Mouse (Mus musculus) erythroid progenitor cell, adult 5-6 weeks (primary cell): Measurements from ENCODE around the gene Ctnnd2. TPM values are rescaled to one million over a fixed set of nuclear protein-coding genes. Genes with fewer than 3 reads are reported as not detected.

Experiments used
- ATAC-seq: replicated peaks from 2 replicates; pipeline ENCODE4 v1.8.0; 2016; ENCODE audit warnings: moderate number of reproducible peaks, mild to moderate bottlenecking, moderate TSS enrichment, inconsistent platforms; ENCODE audit not compliant: poor library complexity, low FRiP score, severe bottlenecking
- total RNA-seq, 2 experiments: library from RNA; stranded (forward) in 1 of 2; stranded (reverse) in 1 of 2; fragments of 150-400 nt in 1 of 2; fragments of 186-747, 209-891 nt in 1 of 2; gene quantifications; 2 replicates each; pipeline versions ENCODE4 v1.2.3 to v1.2.4; 2015 to 2017; ENCODE audit warnings: low replicate concordance in 2 of 2

Gene Ctnnd2
- total RNA-seq, 2 experiments from 2014 or later, result not detected

DNA sequence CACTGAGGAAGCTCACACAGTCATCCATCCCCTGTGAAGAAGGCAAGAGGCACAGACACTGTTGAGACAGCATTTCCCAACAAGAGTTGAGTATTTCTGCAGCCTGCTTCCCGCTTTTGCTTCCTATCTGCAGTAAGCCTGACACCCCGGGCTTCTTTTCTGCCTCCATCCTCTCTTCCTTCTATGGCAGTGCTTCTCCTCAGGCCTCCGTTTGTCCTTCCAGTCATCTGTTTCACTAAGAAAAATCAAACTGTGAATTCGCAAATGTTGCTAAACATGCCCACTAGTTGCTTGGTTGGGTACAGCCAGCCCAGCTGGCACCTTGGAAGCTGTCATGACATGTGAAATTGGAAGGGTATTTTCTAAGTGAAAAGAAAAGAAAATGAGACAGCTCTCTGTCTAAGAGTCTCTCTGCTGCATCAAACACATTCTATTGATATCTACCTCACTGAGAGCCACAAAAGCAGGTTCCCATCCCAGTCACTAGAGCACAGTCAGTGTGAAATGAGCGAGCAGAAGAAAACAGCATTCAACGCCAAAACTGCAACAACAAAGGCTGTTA, 201.3 kb downstream of the Ctnnd2 start:
- no peak for ATAC-seq

GRCm38 (mm10) chr15:30374907-30375306, 202.5 kb downstream of the Ctnnd2 start:
- ATAC-seq, result no peak

GRCm38 (mm10) chr15:30383075-30383842, 210.9 kb downstream of the Ctnnd2 start:
- ATAC-seq, result no peak

- no peak for ATAC-seq
These were observed 212.0 kb downstream of the Ctnnd2 start for GRCm38 (mm10) chr15:30384386-30384785.

GRCm38 (mm10) chr15:30386489-30386888, 214.1 kb downstream of the Ctnnd2 start:
- no peak for ATAC-seq

DNA sequence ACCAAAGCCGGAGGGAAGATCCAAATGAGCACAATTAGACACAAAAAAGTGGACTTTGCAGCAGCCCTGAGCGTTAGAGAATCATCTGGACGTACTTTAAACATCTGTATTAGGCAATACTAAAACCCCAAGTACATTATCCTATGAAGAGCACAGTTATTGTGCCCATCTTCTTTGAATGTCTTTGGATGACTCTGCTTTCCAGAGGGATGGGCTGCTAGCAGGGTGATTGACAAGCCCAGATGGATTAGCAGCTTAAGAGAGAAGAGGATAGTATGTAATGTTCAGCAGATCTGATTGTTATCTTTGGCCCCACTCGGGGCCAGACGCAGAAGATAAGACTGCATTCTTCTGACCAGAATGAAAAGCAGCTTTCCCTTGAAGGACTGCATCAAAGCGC, 214.9 kb downstream of the Ctnnd2 start:
- no peak for ATAC-seq

GRCm38 (mm10) chr15:30401111-30401510, 228.7 kb downstream of the Ctnnd2 start:
- no peak for ATAC-seq

GRCm38 (mm10) chr15:30406254-30406653, 233.9 kb downstream of the Ctnnd2 start:
- ATAC-seq, result no peak

- ATAC-seq, result no peak
These were observed 250.8 kb downstream of the Ctnnd2 start for GRCm38 (mm10) chr15:30423146-30423545.

DNA sequence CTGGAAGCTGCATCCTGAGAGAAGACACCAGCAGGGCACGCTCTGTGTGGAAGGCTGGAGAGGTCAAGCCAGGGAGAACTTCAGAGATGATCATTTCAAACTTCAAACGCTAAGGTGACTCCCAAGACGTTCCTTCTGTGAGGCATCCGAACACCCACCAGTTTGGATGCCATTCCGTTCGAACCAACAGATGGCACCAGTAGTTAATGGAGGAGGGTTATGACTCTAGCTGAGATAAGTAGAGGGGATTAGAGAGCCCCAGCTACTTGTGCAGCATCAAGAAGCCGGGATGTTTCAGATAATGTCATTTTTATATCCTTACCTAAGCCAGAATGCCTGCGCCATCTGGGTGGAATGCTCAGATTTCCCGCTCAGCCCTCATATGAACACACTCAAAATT, 251.9 kb downstream of the Ctnnd2 start:
- no peak for ATAC-seq

- no peak for ATAC-seq
These were observed 254.9 kb downstream of the Ctnnd2 start for GRCm38 (mm10) chr15:30427342-30427741.

DNA sequence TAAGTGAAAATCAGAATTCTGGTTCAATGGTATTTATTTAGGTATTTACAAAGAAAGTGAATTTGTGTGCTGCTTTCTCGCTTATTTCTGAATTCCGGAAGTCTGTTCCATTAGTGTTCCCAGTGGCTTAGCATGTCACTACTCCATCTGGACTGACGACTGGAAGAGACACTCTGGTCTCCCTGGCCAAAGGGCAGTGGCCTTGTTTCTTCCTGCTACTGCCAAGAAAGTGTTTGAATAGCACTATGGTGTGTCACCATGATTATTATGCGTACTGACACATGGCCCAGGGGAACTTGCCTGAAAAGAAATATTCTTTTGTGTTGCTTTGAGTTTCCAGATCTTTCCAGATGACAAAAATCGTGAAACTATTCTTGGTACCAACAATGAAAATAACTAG, 266.7 kb downstream of the Ctnnd2 start:
- no peak for ATAC-seq

- ATAC-seq, result no peak
These were observed 278.4 kb downstream of the Ctnnd2 start for GRCm38 (mm10) chr15:30450765-30451164.

DNA sequence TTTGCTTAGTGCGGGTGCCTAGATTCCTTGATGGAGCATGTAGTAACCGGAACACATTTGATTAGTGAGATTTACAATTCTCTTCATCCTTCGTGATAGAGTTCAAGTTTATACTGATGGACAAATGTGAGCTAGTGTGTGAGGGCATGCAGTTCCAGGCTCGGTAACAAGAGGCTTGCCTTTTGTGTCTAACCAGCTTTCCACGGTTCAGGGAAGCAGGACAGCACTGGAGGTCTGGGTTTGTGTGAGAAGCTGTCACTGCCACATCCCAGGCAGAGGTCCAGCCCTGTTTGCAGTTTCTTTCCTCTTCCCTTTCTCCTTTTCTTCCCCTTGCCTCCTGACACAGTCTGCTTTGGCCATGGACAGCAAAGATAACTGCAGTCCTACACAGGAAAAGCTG, 279.5 kb downstream of the Ctnnd2 start:
- no peak for ATAC-seq

- no peak for ATAC-seq
These were observed 285.3 kb downstream of the Ctnnd2 start for GRCm38 (mm10) chr15:30457541-30458250.

- ATAC-seq, result no peak
These were observed 286.3 kb downstream of the Ctnnd2 start for GRCm38 (mm10) chr15:30458671-30459070.

DNA sequence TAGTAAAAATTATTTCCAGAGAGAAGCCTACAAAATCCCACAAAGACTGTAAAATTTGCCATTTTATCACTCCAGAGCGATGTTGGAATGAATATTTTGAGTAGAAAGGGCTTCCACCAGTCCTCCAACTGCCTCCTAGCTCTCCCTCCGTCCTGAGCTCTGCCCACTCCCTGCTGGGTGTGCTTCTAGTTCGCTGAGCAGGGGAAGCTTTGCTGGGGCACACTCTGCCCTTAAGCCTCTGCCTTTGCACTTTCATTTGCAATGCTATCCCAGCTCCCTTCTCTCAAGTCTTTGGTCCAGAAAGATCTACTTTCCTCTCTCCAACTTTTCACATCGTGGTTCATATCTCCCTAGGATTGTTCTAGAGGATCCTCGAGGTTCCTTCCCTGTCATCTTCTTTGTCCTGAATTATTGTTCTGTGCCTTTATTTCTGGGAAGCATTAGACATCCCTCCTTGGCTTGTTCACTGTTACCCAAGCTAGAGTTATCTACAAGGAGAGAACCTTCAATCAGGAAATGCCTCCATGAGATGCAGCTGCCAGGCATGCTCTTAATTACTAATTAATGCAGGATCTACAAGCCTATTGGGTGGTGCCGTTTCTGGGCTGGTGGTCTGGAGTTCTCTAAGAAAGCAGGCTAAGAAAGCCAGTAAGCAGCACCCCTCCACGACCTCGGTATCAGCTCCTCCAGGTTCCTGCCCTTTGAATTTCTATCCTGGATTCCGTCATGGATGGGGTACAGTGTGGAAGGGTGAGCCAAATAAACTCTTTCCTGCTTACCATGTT, 288.1 kb downstream of the Ctnnd2 start:
- no peak for ATAC-seq

DNA sequence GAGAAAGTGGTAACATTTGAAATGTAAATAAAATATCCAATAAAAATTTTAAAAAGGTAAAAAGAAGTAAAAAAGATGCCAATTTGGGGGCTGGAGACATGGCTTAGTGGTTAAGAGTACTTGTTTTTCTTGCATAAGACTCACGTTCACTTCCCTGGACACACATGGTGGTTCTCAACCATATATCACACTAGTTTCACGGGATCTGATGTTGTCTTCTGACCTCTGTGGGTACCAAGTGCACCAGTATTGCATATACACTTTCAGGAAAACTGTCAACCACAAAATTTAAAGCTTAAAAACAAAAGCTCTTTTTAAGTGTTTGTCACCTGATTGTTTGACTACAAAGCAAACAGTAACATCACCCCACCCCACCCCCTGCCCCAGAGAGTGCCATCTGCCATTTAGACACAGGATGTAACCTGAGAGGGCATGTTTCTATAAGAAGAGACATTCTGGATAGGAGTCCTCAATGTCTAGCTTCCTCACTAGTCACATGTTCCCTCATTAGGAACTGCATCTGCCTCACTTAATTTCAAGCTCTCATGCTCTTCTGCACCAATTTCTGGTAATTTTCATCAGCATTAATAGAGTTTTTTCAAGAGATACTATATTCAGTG, 290.5 kb downstream of the Ctnnd2 start:
- ATAC-seq, result no peak

GRCm38 (mm10) chr15:30463471-30464047, 291.2 kb downstream of the Ctnnd2 start:
- no peak for ATAC-seq
